Mouse (Mus musculus): ENCODE measurements around the gene Gzme.
A peak's percentile ranks its signal among the peaks of the same experiment; 100 is the strongest.

DNA sequence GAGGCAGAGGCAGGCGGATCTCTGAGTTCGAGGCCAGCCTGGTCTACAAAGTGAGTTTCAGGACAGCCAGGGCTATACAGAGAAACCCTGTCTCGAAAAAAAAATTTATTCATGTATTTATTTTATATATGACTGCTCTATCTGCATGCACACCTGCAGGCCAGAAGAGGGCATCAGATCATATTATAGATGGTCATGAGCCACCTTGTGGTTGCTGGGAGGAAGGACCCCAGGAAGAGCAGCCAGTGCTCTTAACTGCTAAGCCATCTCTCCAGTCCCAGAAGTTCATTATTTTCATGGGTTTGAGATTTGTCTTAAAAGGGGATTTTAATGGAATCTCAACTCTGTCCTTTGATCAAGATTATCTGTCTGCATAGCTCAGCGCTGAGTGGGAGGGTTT lies 21.5 kb downstream of the Gzme start:
- TF ChIP-seq CTCF (IDR thresholded peaks at IDR 0.05; ENCODE audit: low read depth) (peak; percentile 74), EP300 (optimal IDR thresholded peaks at IDR 0.05) (no peak)
